Mouse (Mus musculus): ENCODE results near the gene Mid1.
"Not testable (repeated sequence)": the region's sequence is repeated elsewhere in the genome, so short reads cannot be mapped to it uniquely, and the experiment has no call there.

GRCm38 (mm10) chrX:169997456-169997853, 312.5 kb downstream of the Mid1 start:
- TF ChIP-seq CTCF, POLR2A (IDR thresholded peaks at IDR 0.05; ENCODE audit: extremely low read depth, insufficient read depth, low read length): not testable (repeated sequence)
